Mouse (Mus musculus) frontal cortex, postnatal 36 days (tissue): Measurements from ENCODE around the gene Itgb3.
A peak's percentile ranks its signal among the peaks of the same experiment; 100 is the strongest.

Experiments
- DNase-seq, 2 experiments: peaks; one replicate each; pipeline ENCODE4 v3.0.0; 2022; ENCODE audit warnings: low spot score in 2 of 2

Gene Itgb3

DNA sequence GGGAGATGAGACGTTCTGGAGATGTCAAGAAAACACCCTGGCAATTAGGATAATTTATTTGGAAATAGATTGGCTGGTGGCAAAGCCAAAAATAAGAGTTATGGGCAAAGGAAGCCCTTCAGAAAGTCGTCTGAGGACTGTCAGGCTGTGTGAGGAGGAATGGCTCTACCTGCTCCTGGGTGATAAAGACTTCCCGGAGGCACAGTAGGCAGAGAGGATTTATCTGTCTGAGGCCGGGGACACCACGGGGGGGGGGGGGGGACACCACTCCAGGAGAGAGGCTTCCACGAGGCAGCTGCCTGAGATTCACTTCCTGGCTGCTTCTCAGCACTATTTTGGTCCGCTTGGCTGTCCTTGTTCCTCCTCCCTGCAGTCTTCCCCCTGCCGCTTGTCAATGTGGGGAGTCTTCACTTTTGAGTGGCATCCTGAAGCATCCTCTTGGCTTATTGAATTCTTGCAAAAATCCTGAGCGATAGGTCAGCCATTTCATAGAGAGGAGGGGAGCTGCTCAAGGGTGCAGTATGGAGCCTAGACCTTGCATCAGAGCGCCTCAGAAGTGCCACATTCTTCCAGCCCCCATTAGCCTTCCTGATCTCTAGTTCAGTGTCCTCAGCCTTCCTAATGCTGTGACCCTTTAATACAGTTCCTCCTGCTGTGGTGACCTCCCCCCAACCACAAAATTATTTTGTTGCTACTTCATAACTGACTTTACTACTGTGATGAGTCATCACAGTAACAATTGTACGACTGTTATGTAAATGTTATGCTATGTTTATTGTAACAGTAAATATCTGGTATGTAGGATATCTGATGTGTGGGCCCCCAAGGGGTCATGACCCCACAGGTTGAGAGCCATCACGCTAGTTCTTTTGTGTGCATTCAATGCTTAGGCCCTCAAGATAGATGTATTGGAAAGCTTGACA lies 14.5 kb downstream of the Itgb3 start:
- DNase-seq = no peak

DNA sequence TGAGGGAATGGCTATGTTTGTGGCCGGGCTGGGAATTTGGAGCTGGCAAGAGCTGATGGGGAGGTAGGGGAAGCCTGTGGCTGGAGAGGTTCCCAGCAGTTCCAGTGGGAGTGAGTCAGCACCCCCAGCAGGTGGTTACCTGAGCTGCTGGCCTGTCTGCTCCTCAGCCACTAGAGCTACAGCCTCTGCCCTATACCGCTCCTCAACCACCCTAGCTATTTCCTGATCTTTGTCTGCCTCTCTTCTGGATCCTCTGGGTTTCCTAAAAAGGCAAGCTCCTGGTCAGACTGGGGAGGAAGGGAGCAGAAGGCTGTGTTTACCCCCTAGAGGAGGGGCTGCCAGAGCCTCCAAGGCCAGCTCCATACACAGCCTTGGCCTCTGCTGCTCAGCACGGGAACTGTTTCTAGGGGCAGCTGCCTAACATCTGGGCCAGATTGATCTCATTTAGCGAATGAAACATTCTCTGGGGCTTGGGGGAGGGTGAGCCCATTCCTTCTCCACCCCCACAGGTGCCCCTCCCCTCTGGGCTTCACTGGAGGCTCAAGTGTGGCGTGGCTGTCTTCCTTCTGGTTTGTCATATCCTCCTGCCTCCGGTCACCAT lies 17.1 kb downstream of the Itgb3 start:
- no peak for DNase-seq

GRCm38 (mm10) chr11:104625453-104626402 lies 17.9 kb downstream of the Itgb3 start:
- DNase-seq = no peak

DNA sequence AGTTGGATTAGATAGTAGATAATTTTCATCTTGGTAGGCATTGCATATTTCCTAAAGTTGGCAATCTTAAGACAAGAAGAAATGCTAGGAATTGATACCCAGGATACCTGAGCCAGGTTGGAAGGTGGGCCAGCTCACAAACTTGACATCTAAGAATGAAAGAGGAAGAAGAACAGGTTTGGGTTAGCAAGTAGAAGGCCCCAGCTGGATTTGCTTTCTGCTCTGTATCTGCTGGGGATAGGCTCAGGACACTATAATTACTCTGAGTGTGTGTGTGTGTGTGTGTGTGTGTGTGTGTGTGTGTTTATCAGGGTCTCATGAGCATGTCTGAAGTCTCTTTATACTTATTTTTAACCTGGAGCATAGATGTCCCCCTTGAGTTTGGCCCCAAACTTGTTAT lies 18.8 kb downstream of the Itgb3 start:
- no peak for DNase-seq

- no peak for DNase-seq
Observed at GRCm38 (mm10) chr11:104627616-104628301, 20.0 kb downstream of the Itgb3 start.

- DNase-seq = no peak
Observed at GRCm38 (mm10) chr11:104628566-104628965, 20.8 kb downstream of the Itgb3 start.

DNA sequence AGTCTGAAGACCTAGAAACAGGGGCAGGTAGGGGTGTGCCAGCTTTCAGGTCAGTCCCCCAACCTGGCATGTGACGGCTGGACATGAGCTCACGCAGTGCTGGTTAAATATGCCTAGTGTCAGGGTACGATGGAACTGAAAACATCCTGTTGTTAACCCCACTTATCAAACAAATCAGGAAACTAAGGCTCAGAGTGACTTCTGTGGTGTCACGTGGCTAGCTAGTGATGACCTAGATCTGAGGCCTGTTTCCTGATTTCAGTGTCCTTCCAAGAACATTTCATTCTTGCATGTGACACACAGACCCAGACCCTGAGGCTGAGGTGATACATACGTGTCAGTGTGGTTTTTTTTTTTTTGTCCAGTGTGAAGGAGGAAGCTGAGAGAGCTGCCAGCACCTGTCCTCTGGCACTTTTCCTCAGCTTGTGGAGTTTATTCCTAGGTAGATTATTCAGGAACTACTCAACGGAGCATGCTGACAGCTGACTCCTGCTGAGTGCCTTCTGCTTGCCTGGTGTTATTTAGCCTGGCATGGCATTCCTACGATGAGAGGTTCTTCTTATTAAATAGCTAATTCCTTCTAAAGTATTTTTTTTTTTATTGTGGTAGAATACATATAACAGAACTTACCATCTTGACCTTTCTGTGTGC lies 22.5 kb downstream of the Itgb3 start:
- DNase-seq = no peak

GRCm38 (mm10) chr11:104631306-104631705 lies 23.5 kb downstream of the Itgb3 start:
- DNase-seq = no peak

- no peak for DNase-seq
Observed at GRCm38 (mm10) chr11:104637010-104637409, 29.2 kb downstream of the Itgb3 start.

DNA sequence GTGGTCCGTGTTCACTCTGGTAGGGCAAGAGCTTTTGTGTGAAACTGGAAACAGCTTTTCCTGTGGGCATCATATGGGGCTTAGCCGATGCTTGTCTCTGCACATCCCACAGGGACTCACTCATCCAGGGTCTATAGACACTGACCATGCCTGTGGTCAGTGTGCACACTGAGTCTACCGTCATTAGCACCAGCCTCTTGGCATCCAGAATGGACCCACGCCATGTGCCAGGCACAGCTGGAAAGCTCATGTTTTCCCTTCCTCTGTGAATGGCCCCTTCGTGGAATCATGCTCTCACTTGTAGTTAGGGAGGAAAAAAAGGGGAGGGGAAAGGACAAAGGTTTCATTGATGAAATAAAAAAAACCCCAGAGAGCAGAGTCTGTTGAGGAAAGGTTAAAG lies 30.2 kb downstream of the Itgb3 start:
- no peak for DNase-seq

GRCm38 (mm10) chr11:104638906-104639305 lies 31.1 kb downstream of the Itgb3 start:
- DNase-seq = no peak

DNA sequence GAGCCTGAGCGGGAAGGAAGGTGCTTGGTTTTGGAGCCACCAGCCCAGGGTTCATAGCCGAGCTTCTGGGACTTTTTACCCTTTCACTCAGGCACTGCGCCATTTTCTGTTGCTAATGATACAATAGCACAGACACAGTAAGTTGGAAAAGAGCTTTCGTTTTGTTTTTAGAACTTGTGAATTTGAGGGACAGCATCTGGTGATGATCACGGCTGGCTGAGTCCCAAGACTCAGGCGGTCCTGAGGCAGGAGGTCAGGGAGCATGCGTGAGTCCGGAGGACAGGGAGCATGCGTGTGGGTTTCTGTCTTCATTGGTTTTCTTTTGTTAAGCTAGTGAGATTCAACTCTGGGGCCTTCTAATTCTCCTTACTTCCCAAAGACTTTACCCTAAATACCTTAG lies 31.8 kb downstream of the Itgb3 start:
- no peak for DNase-seq

DNA sequence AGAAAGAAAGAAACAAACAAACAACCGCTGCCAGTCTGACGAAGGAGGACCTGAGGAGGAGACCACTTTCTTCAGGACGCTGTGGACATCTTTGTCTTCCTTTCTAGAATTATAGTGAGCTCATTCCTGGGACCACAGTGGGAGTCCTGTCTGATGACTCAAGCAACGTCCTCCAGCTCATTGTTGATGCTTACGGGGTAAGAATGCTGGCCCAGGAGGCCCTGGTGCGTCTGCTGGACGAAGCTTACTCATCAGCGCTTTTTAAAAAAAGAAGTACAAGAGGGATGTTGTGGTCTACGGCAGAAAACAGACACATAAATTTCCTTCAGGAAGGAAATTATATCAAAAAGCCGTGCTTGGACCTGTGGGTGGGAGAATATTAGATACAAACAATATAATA lies 33.1 kb downstream of the Itgb3 start:
- DNase-seq = no peak

DNA sequence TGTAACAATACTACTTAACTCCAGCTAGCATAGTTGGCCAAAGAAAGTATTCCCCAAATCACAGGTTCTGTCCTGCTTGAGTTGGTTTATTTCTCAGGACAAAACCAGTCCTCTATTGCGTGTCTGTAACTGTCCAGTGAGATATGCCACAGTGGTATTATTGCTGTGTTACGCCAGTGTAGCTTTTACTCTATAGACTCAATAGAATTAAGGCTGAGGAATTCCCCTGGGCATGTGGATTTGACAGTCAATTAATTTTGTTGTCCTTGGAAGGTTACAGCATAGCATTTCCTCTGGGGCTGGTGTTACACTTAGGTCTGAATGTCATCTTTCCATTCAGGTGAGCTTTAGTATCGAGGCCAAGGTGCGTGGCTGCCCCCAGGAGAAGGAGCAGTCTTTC lies 35.4 kb downstream of the Itgb3 start:
- DNase-seq = no peak

DNA sequence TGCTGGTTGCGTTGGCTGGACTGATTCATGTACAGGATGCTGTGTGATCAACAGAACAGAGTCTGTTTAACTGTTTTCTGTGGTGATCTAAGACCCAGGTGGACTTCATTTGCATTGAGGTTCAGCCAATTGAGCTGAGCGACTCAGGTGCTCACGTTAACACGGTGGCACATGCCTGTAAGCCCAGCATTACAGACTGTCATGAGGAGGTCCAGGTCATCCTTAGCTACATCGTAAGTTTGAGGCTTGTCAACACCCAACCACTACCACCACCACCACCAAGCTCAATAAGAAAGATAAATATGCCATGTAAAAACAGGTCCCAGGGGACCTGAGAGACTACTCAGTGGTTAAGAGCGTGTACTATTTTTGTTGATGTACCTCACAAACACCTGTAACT lies 37.6 kb downstream of the Itgb3 start:
- no peak for DNase-seq

- DNase-seq = no peak
Observed at GRCm38 (mm10) chr11:104646173-104646572, 38.4 kb downstream of the Itgb3 start.

GRCm38 (mm10) chr11:104646611-104647010 lies 38.8 kb downstream of the Itgb3 start:
- DNase-seq = no peak

- DNase-seq = no peak
Observed at GRCm38 (mm10) chr11:104647188-104647867, 39.5 kb downstream of the Itgb3 start.

GRCm38 (mm10) chr11:104648571-104648970 lies 40.8 kb downstream of the Itgb3 start:
- peak in 1 of 2 experiments; percentile 34 for DNase-seq

DNA sequence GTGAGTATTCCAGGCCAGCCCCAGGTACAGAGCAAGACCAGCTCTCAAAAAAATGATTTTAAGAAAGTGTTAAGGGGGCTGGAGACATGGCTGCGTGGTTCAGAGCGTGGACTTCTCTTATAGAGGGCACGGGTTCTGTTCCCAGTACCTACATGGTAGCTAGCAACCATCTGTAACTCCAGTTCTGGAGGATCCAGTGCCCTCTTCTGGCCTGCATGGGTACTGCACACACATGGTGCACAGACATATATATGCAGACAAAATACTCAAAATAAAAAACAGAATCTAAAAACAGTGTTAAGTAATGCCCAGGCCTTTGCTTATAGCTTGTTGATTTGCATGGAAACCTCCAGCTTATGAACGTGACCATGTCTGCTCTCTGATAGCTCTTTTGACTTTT lies 52.8 kb downstream of the Itgb3 start:
- DNase-seq = no peak
